Mouse (Mus musculus) embryonic fibroblast, embryonic 13.5 days (primary cell): ENCODE measurements around the gene Dct.

Source experiments
- CTCF ChIP-seq: IDR thresholded peaks from 2 replicates; pipeline ENCODE4 v1.5.1; 2011; ENCODE audit warnings: mild to moderate bottlenecking, control low read depth, low read length, moderate library complexity, borderline replicate concordance; ENCODE audit not compliant: insufficient read depth
- POLR2A ChIP-seq: IDR thresholded peaks from 2 replicates; pipeline ENCODE4 v1.6.1; 2011; ENCODE audit warnings: low read depth, mild to moderate bottlenecking, control low read depth, low read length, moderate library complexity

GRCm38 (mm10) chr14:118050431-118050830 lies 1.6 kb downstream of the Dct start:
- TF ChIP-seq CTCF (no peak), POLR2A (no peak)
